Mouse (Mus musculus) stomach, postnatal 0 days (tissue): ENCODE measurements around the gene Inf2.

ENCODE experiments used
- CTCF ChIP-seq: IDR thresholded peaks from 2 replicates; pipeline ENCODE4 v1.5.1; 2016; ENCODE audit warnings: antibody characterized with exemption, low read depth, mild to moderate bottlenecking, moderate library complexity
- EP300 ChIP-seq: optimal IDR thresholded peaks from 2 replicates; pipeline ENCODE3; 2016; ENCODE audit warnings: antibody characterized with exemption

GRCm38 (mm10) chr12:112559231-112559630 lies 29.4 kb upstream of the Inf2 start:
- TF ChIP-seq EP300 (no peak), CTCF (no peak)
